Mouse (Mus musculus) CH12.LX (cell line): Measurements from ENCODE around the gene Scg2. TPM values are rescaled to one million over a fixed set of nuclear protein-coding genes. Genes with fewer than 3 reads are reported as not detected.

Experiments used
- DNase-seq: peaks from one replicate; pipeline ENCODE4 v3.0.0-alpha.2; 2013; ENCODE audit errors: extremely low read depth
- H3K27ac ChIP-seq: 2 replicates; pipeline ENCODE4 v1.5.1; 2012; ENCODE audit warnings: low read depth, mild to moderate bottlenecking, control low read depth, moderate library complexity; ENCODE audit not compliant: insufficient read depth
- H3K27me3 ChIP-seq: replicated peaks from 2 replicates; pipeline ENCODE3; 2012; ENCODE audit warnings: inconsistent platforms
- H3K36me3 ChIP-seq, 2 experiments: replicated peaks in 1 of 2; 2 replicates each; pipeline versions ENCODE3 to v1.6.1; 2012; ENCODE audit warnings: inconsistent platforms in 1 of 2, low read length in 1 of 2, mild to moderate bottlenecking in 1 of 2, mixed read lengths in 1 of 2, moderate library complexity in 1 of 2; ENCODE audit not compliant: control insufficient read depth in 1 of 2, insufficient read depth in 1 of 2
- H3K4me1 ChIP-seq, 2 experiments: 2 replicates each; pipeline ENCODE4 v1.6.1; 2012; ENCODE audit warnings: inconsistent platforms in 1 of 2, moderate library complexity in 1 of 2; ENCODE audit not compliant: insufficient read depth in 2 of 2, control insufficient read depth in 1 of 2
- H3K4me2 ChIP-seq: 2 replicates; pipeline ENCODE4 v1.6.1; 2012; ENCODE audit warnings: low read depth, mild to moderate bottlenecking, control low read depth; ENCODE audit not compliant: poor library complexity, insufficient read depth, severe bottlenecking
- H3K4me3 ChIP-seq, 3 experiments: fragments of 150-350 bp in 1 of 3; sonication (generic) in 1 of 3; replicated peaks in 1 of 3; 2 replicates each; pipeline versions ENCODE3 to v1.5.1; 2011 to 2012; ENCODE audit warnings: low read depth in 2 of 3, low read length in 2 of 3, mild to moderate bottlenecking in 2 of 3, moderate library complexity in 2 of 3, control low read depth in 1 of 3, improper control_type of control experiment in 1 of 3, inconsistent platforms in 1 of 3, mixed read lengths in 1 of 3; ENCODE audit not compliant: poor library complexity in 1 of 3
- H3K79me2 ChIP-seq: replicated peaks from 2 replicates; pipeline ENCODE4 v1.6.1; 2012; ENCODE audit warnings: mild to moderate bottlenecking, moderate library complexity; ENCODE audit not compliant: control insufficient read depth, poor library complexity, insufficient read depth, severe bottlenecking; ENCODE audit errors: extremely low read depth
- H3K9ac ChIP-seq: 2 replicates; pipeline ENCODE4 v1.6.1; 2012; ENCODE audit warnings: low read depth, mild to moderate bottlenecking, control low read depth, moderate library complexity; ENCODE audit not compliant: insufficient read depth
- H3K9me3 ChIP-seq: replicated peaks from 2 replicates; pipeline ENCODE3; 2012; ENCODE audit warnings: low read length, inconsistent platforms, mixed read lengths
- EP300 ChIP-seq: IDR thresholded peaks from 2 replicates; pipeline ENCODE4 v1.6.1; 2011; ENCODE audit warnings: low read length, improper control_type of control experiment
- GABPA ChIP-seq: IDR thresholded peaks from 2 replicates; pipeline ENCODE4 v1.6.1; 2012; ENCODE audit warnings: low read depth, low read length, improper control_type of control experiment, inconsistent platforms; ENCODE audit not compliant: insufficient replicate concordance
- JUN ChIP-seq: IDR thresholded peaks from 2 replicates; pipeline ENCODE4 v1.6.1; 2011; ENCODE audit warnings: low read depth, mild to moderate bottlenecking, low read length, improper control_type of control experiment, moderate library complexity; ENCODE audit not compliant: insufficient read depth
- MAX ChIP-seq: IDR thresholded peaks from 2 replicates; pipeline ENCODE4 v1.6.1; 2011; ENCODE audit warnings: low read length, improper control_type of control experiment
- MEF2A ChIP-seq: IDR thresholded peaks from 2 replicates; pipeline ENCODE4 v1.6.1; 2014; ENCODE audit warnings: low read depth, mild to moderate bottlenecking, inconsistent platforms, low read length, improper control_type of control experiment, borderline replicate concordance
- MXI1 ChIP-seq: IDR thresholded peaks from 2 replicates; pipeline ENCODE4 v1.6.1; 2011; ENCODE audit warnings: mild to moderate bottlenecking, low read depth, low read length, improper control_type of control experiment
- MYC ChIP-seq: IDR thresholded peaks from 2 replicates; pipeline ENCODE4 v1.6.1; 2011; ENCODE audit warnings: low read depth, mild to moderate bottlenecking, improper control_type of control experiment, low read length
- NRF1 ChIP-seq: IDR thresholded peaks from 2 replicates; pipeline ENCODE4 v1.6.1; 2014; ENCODE audit warnings: low read depth, mild to moderate bottlenecking, inconsistent platforms, low read length, improper control_type of control experiment, moderate library complexity
- RAD21 ChIP-seq: IDR thresholded peaks from 2 replicates; pipeline ENCODE4 v1.6.1; 2011; ENCODE audit warnings: low read depth, mild to moderate bottlenecking, low read length, improper control_type of control experiment, moderate library complexity
- RCOR1 ChIP-seq: conservative IDR thresholded peaks from 2 replicates; pipeline ENCODE4 v1.6.1; 2012; ENCODE audit warnings: low read depth, mild to moderate bottlenecking, inconsistent platforms, low read length, improper control_type of control experiment
- TBP ChIP-seq: conservative IDR thresholded peaks from 2 replicates; pipeline ENCODE4 v1.6.1; 2011; ENCODE audit warnings: low read depth, low read length, improper control_type of control experiment
- TCF12 ChIP-seq: IDR thresholded peaks from 2 replicates; pipeline ENCODE4 v1.6.1; 2014; ENCODE audit warnings: low read depth, mild to moderate bottlenecking, inconsistent platforms, low read length, improper control_type of control experiment
- ZKSCAN1 ChIP-seq: IDR thresholded peaks from 2 replicates; pipeline ENCODE4 v1.6.1; 2012; ENCODE audit warnings: low read depth, inconsistent platforms, low read length, improper control_type of control experiment, borderline replicate concordance
- dilution Hi-C: fragments of 300-500 bp; cut with MboI; formaldehyde crosslinking; loops from 2 replicates; pipeline ENCODE4 v1.14.3; 2020; ENCODE audit warnings: low sequenced_read_pairs; ENCODE audit not compliant: extremely low pct_unique_long_range_greater_than_20kb, extremely low pct_ligation_motif_present
- in situ Hi-C: fragments of 300-500 bp; cut with MboI; formaldehyde crosslinking; loops from 3 replicates; pipeline ENCODE4 v1.14.3; 2019; ENCODE audit warnings: low sequenced_read_pairs, low pct_ligation_motif_present, low pct_unique_long_range_greater_than_20kb, mixed read lengths
- polyA plus RNA-seq: library from polyadenylated mRNA; unstranded; fragments of >175 nt; gene quantifications from 2 replicates; pipeline ENCODE4 v1.2.1, GENCODE M21; 2012; ENCODE audit warnings: low read depth; ENCODE audit not compliant: insufficient read length
- total RNA-seq, 2 experiments: library from RNA; depleted of rRNA; stranded (reverse); fragments of 300-350 nt in 1 of 2; fragments of >200 nt in 1 of 2; gene quantifications; 2 replicates each; pipeline ENCODE4 v1.2.3; 2012 to 2014

Scg2 gene
- total and polyA plus RNA-seq, 3 experiments, result not detected

DNA sequence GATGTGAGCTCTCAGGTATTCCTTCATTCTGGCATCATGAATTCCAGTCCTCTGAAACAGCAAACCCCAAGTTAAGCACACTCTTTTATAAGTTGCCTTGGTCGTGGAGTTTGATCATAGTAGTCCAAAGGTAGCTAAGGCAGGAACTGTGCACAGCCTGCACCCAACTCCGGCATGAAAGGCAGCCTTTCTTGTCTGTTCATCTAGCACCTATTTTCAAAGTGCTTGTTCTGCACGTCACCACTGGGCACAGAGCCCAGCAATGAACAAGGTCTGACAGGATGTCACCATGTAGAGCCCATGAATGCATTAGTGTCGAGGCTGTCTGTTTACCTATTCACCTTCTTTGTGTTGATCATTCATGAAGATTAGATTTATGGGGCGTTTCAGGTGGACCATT, 39.6 kb downstream of the Scg2 start:
- H3K4me2 ChIP-seq, result no peak overlapping the region
- no peak for DNase-seq
- H3K36me3 ChIP-seq, result no peaks in the 10 kb centered on the region
- H3K27me3 ChIP-seq, result no peaks in the 10 kb centered on the region
- H3K79me2 ChIP-seq, result no peaks in the 10 kb centered on the region
- TF ChIP-seq NRF1, result no peak
- no peak for TF ChIP-seq GABPA
- no peak for TF ChIP-seq ZKSCAN1
- TF ChIP-seq JUN, result no peak
- TF ChIP-seq MEF2A, result no peak
- TF ChIP-seq TCF12, result no peak
- TF ChIP-seq MAX, result no peak
- no peak for TF ChIP-seq TBP
- TF ChIP-seq MXI1, result no peak
- TF ChIP-seq EP300, result no peak
- no peak for TF ChIP-seq RAD21
- TF ChIP-seq MYC, result no peak
- TF ChIP-seq RCOR1, result no peak
- in situ Hi-C loops (no loop called here), dilution Hi-C loops (no loop called here)
- H3K9me3 ChIP-seq, result no peaks in the 10 kb centered on the region
- no peak overlapping the region for H3K9ac ChIP-seq
- H3K4me3 ChIP-seq, result no peak overlapping the region
- H3K27ac ChIP-seq, result no peak overlapping the region
- peaks cover 0 to 9% of the 10 kb centered on the region in 2 experiments; a peak in 1 of 4 replicates for H3K4me1 ChIP-seq

Other genes with a start within 250 kb of the Scg2 start
- gene Ap1s3, start 231.9 kb upstream of the Scg2 start, total RNA-seq (2012; rRNA removed), result 10.5 and 12.5 TPM in 2 replicates
- 12.3 and 13.9 TPM in 2 replicates for gene Ap1s3, start 231.9 kb upstream of the Scg2 start, total RNA-seq (2014; rRNA removed)
- gene Ap1s3, start 231.9 kb upstream of the Scg2 start, polyA plus RNA-seq, result 34.9 and 36.6 TPM in 2 replicates